Mouse (Mus musculus): ENCODE measurements around the gene Enc1.

GRCm38 (mm10) chr13:97250551-97251380 lies 9.9 kb downstream of the Enc1 start:
- TF ChIP-seq ZNF384 (IDR thresholded peaks at IDR 0.05; ENCODE audit: low read depth, low read length) (no peak), ZC3H11A (IDR thresholded peaks at IDR 0.05; ENCODE audit: borderline replicate concordance, low read depth, low read length) (no peak)

Measured in ES-E14 (cell line).